Mouse (Mus musculus) layer of hippocampus, postnatal 10 days (tissue): Measurements from ENCODE around the gene Fbf1. TPM values are rescaled to one million over a fixed set of nuclear protein-coding genes. Genes with fewer than 3 reads are reported as not detected.
"Not testable (repeated sequence)": the region's sequence is repeated elsewhere in the genome, so short reads cannot be mapped to it uniquely, and the experiment has no call there.

ENCODE experiments used
- DNase-seq, 2 experiments: peaks; one replicate each; pipeline ENCODE4 v3.0.0; 2021; ENCODE audit warnings: low spot score in 2 of 2
- total RNA-seq, 2 experiments: library from RNA; stranded (reverse); gene quantifications; 2 replicates each; pipeline ENCODE4 v1.2.3; 2021

Gene Fbf1
- total RNA-seq, 2 experiments from 2014 or later: 84.7 to 94.9 TPM

GRCm38 (mm10) chr11:116138096-116138467 is 29.9 kb downstream of the Fbf1 start:
- DNase-seq: no peak

GRCm38 (mm10) chr11:116134171-116134570 is 33.8 kb downstream of the Fbf1 start:
- DNase-seq: no peak

- no peak for DNase-seq
Measured at GRCm38 (mm10) chr11:116133497-116133896, 34.5 kb downstream of the Fbf1 start.

- no peak for DNase-seq
Measured at GRCm38 (mm10) chr11:116132366-116133333, 35.3 kb downstream of the Fbf1 start.

- DNase-seq: no peak
Measured at GRCm38 (mm10) chr11:116131349-116132170, 36.4 kb downstream of the Fbf1 start.

- peak; percentile 90 to 92 for DNase-seq
Measured at GRCm38 (mm10) chr11:116130488-116131205, 37.3 kb downstream of the Fbf1 start, which contains the start of gene Trim65. Trim65 (minus strand) TSS chr11:116131128.

- no peak for DNase-seq
Measured at GRCm38 (mm10) chr11:116129993-116130487, 37.9 kb downstream of the Fbf1 start.

GRCm38 (mm10) chr11:116129091-116129790 is 38.7 kb downstream of the Fbf1 start:
- no peak for DNase-seq

GRCm38 (mm10) chr11:116127986-116128385 is 40.0 kb downstream of the Fbf1 start:
- no peak for DNase-seq

GRCm38 (mm10) chr11:116127156-116127980 is 40.6 kb downstream of the Fbf1 start, which contains the start of gene Trim47:
Trim47 (minus strand) TSS chr11:116127210.
- DNase-seq: no peak

GRCm38 (mm10) chr11:116126261-116126660 is 41.7 kb downstream of the Fbf1 start:
- no peak for DNase-seq

GRCm38 (mm10) chr11:116121731-116122245 is 46.2 kb downstream of the Fbf1 start:
- not testable (repeated sequence) for DNase-seq

GRCm38 (mm10) chr11:116117819-116118218 is 50.1 kb downstream of the Fbf1 start:
- no peak for DNase-seq

- DNase-seq: no peak
Measured at GRCm38 (mm10) chr11:116117241-116117640, 50.7 kb downstream of the Fbf1 start.

GRCm38 (mm10) chr11:116111611-116112203 is 56.3 kb downstream of the Fbf1 start:
- no peak for DNase-seq

GRCm38 (mm10) chr11:116111067-116111466 is 56.9 kb downstream of the Fbf1 start:
- no peak for DNase-seq

- no peak for DNase-seq
Measured at GRCm38 (mm10) chr11:116110540-116110939, 57.4 kb downstream of the Fbf1 start.

GRCm38 (mm10) chr11:116110131-116110530 is 57.8 kb downstream of the Fbf1 start:
- peak in 1 of 2 experiments; percentile 59 for DNase-seq
